Mouse (Mus musculus) neural tube, embryonic 15.5 days (tissue): Measurements from ENCODE around the gene Pecam1. TPM values are rescaled to one million over a fixed set of nuclear protein-coding genes. Genes with fewer than 3 reads are reported as not detected.
"Not testable (repeated sequence)": the region's sequence is repeated elsewhere in the genome, so short reads cannot be mapped to it uniquely, and the experiment has no call there.

ENCODE experiments used
- ATAC-seq: fragments of 200-750 bp; cut with Nextera tagmentation; 2 replicates; pipeline ENCODE4 v1.8.0; 2017; ENCODE audit warnings: mild to moderate bottlenecking, moderate TSS enrichment, moderate library complexity; ENCODE audit not compliant: low FRiP score
- H3K27ac ChIP-seq: fragments of 300-500 bp; sonication (generic); replicated peaks from 2 replicates; pipeline ENCODE4 v1.5.1; 2015; ENCODE audit warnings: mild to moderate bottlenecking, inconsistent platforms
- H3K27me3 ChIP-seq: fragments of 300-500 bp; sonication (generic); replicated peaks from 2 replicates; pipeline ENCODE4 v1.6.1; 2015; ENCODE audit warnings: inconsistent platforms
- H3K36me3 ChIP-seq: fragments of 300-500 bp; sonication (generic); 2 replicates; pipeline ENCODE4 v1.6.1; 2015; ENCODE audit warnings: inconsistent platforms
- H3K4me1 ChIP-seq: fragments of 300-500 bp; sonication (generic); 2 replicates; pipeline ENCODE4 v1.6.1; 2015; ENCODE audit warnings: inconsistent platforms
- H3K4me2 ChIP-seq: fragments of 300-500 bp; sonication (generic); 2 replicates; pipeline ENCODE4 v1.6.1; 2015; ENCODE audit warnings: inconsistent platforms, mild to moderate bottlenecking, moderate library complexity
- H3K4me3 ChIP-seq: fragments of 300-500 bp; sonication (generic); replicated peaks from 2 replicates; pipeline ENCODE4 v1.5.1; 2015; ENCODE audit warnings: mild to moderate bottlenecking, inconsistent platforms
- H3K9ac ChIP-seq: fragments of 300-500 bp; sonication (generic); replicated peaks from 2 replicates; pipeline ENCODE4 v1.6.1; 2015; ENCODE audit warnings: mild to moderate bottlenecking, inconsistent platforms
- H3K9me3 ChIP-seq: fragments of 300-500 bp; sonication (generic); replicated peaks from 2 replicates; pipeline ENCODE4 v1.6.1; 2016; ENCODE audit warnings: inconsistent platforms
- WGBS: fragments of 180-500 bp; shearing (Covaris S2); methylation state at CpG from one replicate; pipeline ENCODE4 v1.1.7; 2015; ENCODE audit warnings: mixed read lengths; 5-methylcytosine and 5-hydroxymethylcytosine counted together
- polyA plus RNA-seq: library from polyadenylated mRNA; unstranded; fragments of >200 nt; fragmentation: Nextera tagmentation; extraction: Ambion mirVana; gene quantifications from 2 replicates; pipeline ENCODE4 v1.2.1, GENCODE M21; 2015

Pecam1 gene
- polyA plus RNA-seq, 1 experiment from 2014 or later, result 14.4 TPM

DNA sequence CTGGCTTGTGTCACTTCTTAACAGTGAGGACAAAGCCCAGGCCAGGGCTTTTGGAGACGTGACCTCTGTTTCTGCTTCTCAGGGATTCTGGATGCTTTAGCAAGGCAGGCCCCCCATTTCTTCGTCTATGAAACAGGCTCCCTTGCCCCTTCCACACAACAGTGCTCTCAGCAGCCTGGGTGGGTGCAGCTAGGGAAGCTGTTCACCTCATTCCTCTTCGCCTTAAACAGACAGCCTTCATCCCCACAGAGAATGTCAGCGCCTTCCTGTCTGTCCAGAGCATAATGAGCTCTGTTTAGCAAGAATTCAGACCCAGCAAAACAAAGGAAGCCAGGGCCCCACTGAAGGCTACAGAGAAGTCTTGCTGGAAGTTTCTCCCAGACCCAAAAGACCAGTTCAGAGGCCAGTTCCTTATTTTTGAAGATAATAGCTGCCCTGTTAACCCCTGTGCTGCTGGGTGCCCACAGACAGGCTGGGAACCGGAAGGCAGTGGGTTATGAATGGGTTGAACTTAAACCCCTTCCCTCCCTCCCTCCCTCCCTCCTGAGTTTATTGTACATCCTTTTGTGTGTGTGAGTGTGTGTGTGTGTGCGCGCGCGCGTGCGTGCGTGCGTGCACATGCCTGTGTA is 89.9 kb downstream of the Pecam1 start:
- WGBS, result 56% methylated on average over 13 of the region's 13 CpGs
- Histone ChIP-seq H3K27me3 (no peaks in the 10 kb centered on the region), H3K4me2 (no peak overlapping the region), H3K9ac (no peak overlapping the region), H3K4me3 (no peak overlapping the region), H3K9me3 (no peaks in the 10 kb centered on the region), H3K36me3 (no peaks in the 10 kb centered on the region), H3K4me1 (peaks cover 29% of the 10 kb centered on the region), H3K27ac (peak overlapping the region; percentile 65)
- ATAC-seq, result no peak

DNA sequence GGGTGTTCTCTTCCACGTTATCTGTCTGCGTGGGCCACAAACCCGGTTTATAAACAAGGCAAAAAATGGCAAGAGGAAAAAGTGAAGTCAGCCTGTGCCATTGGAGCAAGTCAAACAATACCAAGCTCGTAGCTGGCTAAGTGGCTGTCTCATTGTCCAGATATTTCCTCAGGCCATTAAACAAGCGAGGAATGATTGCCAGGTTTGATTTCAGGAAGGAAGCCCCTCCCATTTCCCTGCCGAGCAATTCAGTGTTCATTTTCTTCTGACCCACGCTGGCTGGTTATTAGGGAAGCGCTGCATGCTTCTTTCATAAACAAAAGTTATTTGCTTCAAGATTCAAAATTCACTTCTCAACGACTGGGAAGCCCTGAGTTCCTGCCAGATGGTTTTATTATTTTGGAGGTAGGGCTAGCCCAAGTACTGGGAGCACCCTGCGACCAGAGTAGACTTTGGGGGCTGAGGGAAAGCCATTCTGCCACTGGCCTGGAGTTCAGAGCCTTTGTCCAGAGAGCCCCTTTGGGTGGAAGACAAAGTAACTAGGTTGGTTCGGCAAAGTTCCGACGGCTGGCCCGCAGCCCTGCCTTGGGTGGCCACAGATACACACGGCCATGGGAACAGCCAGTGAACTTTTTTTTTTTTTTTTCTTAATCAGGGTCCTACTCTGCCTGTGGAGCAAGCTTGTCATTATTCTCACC is 90.7 kb downstream of the Pecam1 start:
- Histone ChIP-seq H3K4me1 (peaks cover 29% of the 10 kb centered on the region), H3K27ac (peak overlapping the region; percentile 65), H3K9ac (no peak overlapping the region), H3K9me3 (no peaks in the 10 kb centered on the region), H3K4me3 (no peak overlapping the region), H3K36me3 (no peaks in the 10 kb centered on the region), H3K4me2 (no peak overlapping the region), H3K27me3 (no peaks in the 10 kb centered on the region)
- ATAC-seq, result no peak
- WGBS, result 43% methylated on average over 15 of the region's 15 CpGs

DNA sequence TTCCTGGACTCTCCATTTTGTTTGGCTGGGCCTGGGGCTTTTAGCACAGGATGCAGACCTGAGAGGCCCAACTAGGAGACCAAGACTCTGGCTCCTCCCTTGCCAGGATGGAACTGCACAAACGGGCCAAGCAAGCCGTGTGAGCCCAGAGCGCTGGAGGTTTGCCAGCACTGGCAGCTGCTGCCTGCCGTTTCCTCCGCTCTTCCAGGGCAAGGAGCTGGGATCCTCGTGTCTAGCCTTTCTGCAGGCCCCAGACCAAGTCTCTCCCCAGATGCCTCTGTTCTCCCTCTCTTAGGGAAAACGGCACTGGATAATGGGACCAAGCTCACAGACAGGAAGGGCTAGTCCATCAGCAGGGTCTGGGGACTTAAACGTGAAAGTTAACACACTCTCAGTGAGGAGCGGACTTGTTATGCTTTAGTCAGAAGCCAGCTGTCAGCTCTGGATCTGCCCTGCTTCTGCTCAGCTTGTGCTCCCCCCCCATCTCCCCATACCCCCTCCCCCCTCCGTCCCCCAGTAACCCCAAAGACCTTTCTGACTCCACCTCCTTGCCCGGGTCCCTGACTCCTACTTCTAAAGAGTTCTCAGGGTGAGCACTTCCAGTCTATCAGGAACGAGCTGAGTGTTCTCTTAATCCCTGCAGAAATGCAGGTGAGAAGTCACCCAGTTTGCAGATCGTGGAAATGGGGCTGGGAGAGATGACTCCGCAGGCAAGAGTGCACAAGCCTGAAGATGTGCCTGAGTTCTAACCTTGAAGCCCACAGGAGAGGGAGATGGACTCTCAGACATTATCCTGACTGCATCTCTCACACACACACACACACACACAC is 92.2 kb downstream of the Pecam1 start:
- WGBS, result 22% methylated on average over 14 of the region's 14 CpGs
- Histone ChIP-seq H3K9ac (no peak overlapping the region), H3K4me2 (0 out of 2 replicates have a peak overlapping the region, but pooled peaks have one; percentile 20), H3K4me3 (no peak overlapping the region), H3K27me3 (no peaks in the 10 kb centered on the region), H3K27ac (peak overlapping the region; percentile 67), H3K4me1 (peaks cover 29% of the 10 kb centered on the region), H3K9me3 (no peaks in the 10 kb centered on the region), H3K36me3 (no peaks in the 10 kb centered on the region)
- ATAC-seq, result no peak; the same call in 1 of the 2 replicates

DNA sequence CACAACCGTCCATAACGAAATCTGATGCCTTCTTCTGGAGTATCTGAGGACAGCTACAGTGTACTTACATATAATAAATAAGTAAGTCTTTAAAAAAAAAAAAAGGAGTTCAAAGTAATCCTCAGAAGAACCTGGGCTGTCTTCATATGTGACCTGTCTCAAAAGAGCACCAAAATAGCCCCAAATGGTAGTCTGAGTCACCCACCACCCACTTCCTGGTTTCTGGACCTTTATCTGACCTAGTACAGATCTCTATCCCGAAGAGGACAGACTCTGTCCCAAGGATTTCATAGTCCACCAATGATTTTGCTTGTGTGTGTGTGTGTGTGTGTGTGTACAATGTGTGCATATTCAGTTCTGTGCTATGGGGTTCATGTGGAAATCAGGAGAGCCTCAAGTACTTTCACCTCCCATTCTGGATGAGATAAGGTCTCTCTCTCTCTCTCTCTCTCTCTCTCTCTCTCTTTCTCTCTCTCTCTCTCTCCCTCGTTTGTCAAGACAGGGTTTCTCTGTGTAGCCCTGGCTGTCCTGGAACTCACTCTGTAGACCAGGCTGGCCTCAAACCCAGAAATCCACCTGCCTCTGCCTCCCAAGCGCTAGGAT is 93.4 kb downstream of the Pecam1 start:
- H3K27me3 ChIP-seq, H3K36me3 ChIP-seq, H3K4me2 ChIP-seq, ATAC-seq, H3K27ac ChIP-seq, H3K9ac ChIP-seq, H3K4me3 ChIP-seq, H3K9me3 ChIP-seq: not testable (repeated sequence)
- WGBS, result 92% methylated on average over 5 of the region's 5 CpGs
- H3K4me1 ChIP-seq, result peaks cover 29% of the 10 kb centered on the region

DNA sequence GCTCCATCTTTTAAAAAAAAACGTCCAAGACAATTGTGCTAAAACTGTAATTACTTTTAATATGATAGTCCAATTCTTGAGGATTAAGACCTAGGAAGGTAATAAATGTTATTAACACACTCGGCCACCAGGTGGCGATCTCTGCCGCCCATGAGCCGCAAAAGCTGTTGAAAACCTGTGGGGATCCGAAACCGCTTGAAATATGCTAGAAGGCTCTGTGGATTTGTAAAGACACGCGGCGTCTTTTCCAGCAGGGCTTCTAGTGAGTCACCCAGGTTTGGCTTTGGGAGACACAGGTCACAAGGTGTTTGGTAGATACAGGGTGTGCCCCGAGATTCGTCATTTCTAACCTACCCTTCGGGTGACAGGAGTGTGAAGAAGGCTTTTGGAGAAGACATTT is 102.1 kb downstream of the Pecam1 start:
- no peaks in the 10 kb centered on the region for H3K4me1 ChIP-seq
- no peaks in the 10 kb centered on the region for H3K9me3 ChIP-seq
- no peaks in the 10 kb centered on the region for H3K36me3 ChIP-seq
- no peak for ATAC-seq
- H3K27ac ChIP-seq, result no peak overlapping the region
- no peak overlapping the region for H3K4me2 ChIP-seq
- 23% methylated on average over 13 of the region's 13 CpGs for WGBS
- H3K4me3 ChIP-seq, result no peak overlapping the region
- H3K27me3 ChIP-seq, result no peaks in the 10 kb centered on the region
- H3K9ac ChIP-seq, result no peak overlapping the region

DNA sequence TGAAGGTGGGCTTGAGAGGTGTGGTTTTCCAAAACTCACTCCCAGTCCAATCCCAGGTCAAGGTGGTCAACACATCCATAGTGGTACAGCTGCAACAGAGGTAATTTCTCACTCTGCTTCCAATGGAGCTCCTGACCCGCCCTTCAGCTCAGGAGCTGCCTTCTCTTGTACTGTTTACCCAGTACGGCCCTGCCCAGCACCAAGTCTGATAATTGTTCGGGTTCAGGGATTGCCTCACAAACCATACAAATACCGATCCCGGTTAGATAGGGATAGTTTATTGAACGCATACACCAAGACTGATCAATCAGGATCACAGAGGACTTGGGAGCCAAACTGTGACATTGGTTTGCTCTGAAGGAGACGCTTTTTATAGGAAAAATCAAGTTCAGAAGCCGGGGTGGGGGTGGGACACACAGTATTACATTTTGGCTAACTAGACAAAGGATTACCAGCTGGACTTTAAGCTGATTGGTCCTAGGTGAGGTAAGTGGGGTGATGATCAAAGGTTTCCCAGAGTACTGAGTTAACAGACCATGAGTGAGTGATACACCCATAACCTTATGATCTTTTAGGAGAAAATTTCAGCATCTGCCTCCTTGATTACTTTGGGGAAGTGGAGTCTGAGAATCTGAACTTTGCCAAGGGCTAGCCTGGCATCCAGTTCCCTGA is 107.3 kb downstream of the Pecam1 start:
- Histone ChIP-seq H3K4me1 (peaks cover 12% of the 10 kb centered on the region), H3K9ac (no peak overlapping the region), H3K27me3 (0 out of 2 replicates have a peak, but pooled peaks cover 4% of the 10 kb centered on the region), H3K4me2 (no peak overlapping the region), H3K27ac (no peak overlapping the region), H3K36me3 (no peaks in the 10 kb centered on the region), H3K4me3 (no peak overlapping the region), H3K9me3 (no peaks in the 10 kb centered on the region)
- ATAC-seq, result no peak
- WGBS, result 88% methylated on average over 8 of the region's 8 CpGs

DNA sequence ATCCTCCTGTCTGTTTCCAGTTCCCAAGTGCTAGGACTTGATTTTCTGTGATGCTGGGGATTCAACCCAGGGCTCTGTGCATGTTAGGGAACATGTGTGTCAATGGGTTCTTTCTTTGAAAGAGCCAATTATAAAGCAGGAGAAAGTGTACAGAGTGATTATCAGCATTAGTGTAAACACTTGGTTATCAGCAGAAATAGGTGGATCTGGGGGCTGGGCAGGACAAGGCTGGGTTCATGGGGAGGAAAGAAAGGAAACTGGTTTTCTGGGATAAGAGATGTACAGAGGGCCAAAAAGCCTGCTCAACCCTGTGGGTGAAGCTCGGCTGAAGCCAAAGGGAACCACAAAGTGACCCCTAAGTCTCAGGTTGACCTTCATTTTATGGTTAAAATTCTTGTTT is 108.8 kb downstream of the Pecam1 start:
- 0 out of 2 replicates have a peak, but pooled peaks cover 4% of the 10 kb centered on the region for H3K27me3 ChIP-seq
- H3K9ac ChIP-seq, result no peak overlapping the region
- peaks cover 12% of the 10 kb centered on the region for H3K4me1 ChIP-seq
- no peak overlapping the region for H3K4me2 ChIP-seq
- no peak overlapping the region for H3K4me3 ChIP-seq
- no peak for ATAC-seq
- H3K9me3 ChIP-seq, result no peaks in the 10 kb centered on the region
- no peaks in the 10 kb centered on the region for H3K36me3 ChIP-seq
- no peak overlapping the region for H3K27ac ChIP-seq
- WGBS, result 76% methylated on average over 1 of the region's 1 CpGs

DNA sequence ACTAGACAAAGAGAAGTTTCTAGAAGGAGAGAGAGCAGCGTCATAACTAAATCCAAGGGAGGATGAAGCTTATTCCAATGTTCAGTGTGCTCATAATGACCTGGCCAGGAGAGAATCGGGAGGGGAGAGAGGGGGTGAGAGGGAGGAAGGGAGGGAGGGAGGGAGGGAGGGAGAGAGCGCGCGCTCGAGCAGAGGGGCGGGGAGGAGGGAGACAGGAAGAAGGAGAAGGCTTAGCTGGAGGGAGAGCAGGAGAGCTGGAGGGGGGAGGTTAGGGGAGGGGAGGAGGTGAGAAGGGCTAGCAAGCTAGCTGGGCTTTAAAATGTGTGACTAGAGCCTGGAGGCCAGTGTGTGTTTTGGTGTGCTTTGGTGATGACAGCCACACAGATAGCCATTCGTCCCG is 110.4 kb downstream of the Pecam1 start:
- no peaks in the 10 kb centered on the region for H3K36me3 ChIP-seq
- H3K9ac ChIP-seq, result no peak overlapping the region
- 24% methylated on average over 7 of the region's 9 CpGs for WGBS
- no peak overlapping the region for H3K4me2 ChIP-seq
- no peak overlapping the region for H3K27ac ChIP-seq
- H3K9me3 ChIP-seq, result no peaks in the 10 kb centered on the region
- no peak overlapping the region for H3K4me3 ChIP-seq
- ATAC-seq, result no peak
- peaks cover 12% of the 10 kb centered on the region for H3K4me1 ChIP-seq
- H3K27me3 ChIP-seq, result 0 out of 2 replicates have a peak, but pooled peaks cover 4% of the 10 kb centered on the region

DNA sequence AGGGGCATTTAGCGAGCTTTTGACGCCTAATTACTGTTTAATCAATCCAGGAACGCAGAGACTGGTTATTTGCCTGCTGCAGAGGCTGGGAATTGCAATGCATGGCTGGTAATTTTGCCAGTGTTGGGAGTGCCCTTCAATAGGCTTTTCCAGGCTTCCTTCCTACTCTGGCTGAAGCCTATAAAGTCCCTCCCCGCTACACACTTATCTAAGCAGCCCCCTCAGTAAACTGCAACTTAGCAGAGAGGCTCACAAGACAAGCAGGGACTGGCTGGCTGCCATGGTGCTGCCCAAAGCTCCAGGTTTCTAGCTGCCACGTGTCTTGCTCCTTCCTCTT is 111.1 kb downstream of the Pecam1 start:
- Histone ChIP-seq H3K4me3 (no peak overlapping the region), H3K4me2 (no peak overlapping the region), H3K36me3 (no peaks in the 10 kb centered on the region), H3K27ac (0 out of 2 replicates have a peak overlapping the region, but pooled peaks have one; percentile 28), H3K4me1 (peaks cover 12% of the 10 kb centered on the region), H3K9me3 (no peaks in the 10 kb centered on the region), H3K9ac (no peak overlapping the region), H3K27me3 (0 out of 2 replicates have a peak, but pooled peaks cover 4% of the 10 kb centered on the region)
- 14% methylated on average over 5 of the region's 5 CpGs for WGBS
- no peak for ATAC-seq

DNA sequence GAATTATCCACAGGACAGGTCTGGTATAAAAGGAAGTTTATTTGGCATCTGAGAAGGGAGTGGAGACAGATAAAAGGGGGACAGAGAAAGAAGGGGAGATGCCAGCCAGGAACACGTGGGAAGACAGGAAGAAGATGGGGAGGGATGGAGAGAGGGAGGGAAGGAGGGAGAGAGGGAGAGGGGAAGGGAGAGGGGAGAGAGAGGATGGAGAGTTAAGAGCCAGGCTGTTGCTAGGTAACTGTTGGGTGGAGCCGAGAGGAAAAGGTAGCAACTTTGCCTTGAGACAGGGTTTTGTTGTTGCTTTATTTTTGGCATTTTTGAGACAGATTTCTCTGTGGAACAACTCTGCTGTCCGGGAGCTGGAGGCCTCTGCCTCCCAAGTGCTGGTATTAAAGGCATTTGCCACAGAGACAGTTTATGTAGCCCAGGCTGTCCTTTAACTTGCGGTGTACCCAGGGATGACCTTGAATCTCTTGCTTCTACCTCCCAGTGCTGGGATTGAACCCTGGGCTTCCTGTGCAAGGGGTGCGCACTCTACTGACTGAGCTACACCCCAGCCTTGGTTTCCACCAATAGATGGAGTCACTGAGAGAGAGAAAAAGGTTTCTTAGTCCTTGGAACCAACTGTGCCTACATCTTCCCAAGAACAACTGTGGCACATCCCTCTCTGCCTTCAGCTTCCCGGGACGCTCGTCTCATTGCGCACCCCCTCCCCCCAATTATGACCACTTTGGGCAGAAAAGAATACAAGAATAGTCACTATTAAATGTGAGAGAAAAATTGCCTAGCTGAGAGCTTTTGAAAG is 111.7 kb downstream of the Pecam1 start:
- no peaks in the 10 kb centered on the region for H3K9me3 ChIP-seq
- WGBS, result 35% methylated on average over 9 of the region's 9 CpGs
- no peak for ATAC-seq
- no peak overlapping the region for H3K27ac ChIP-seq
- H3K4me1 ChIP-seq, result peaks cover 12% of the 10 kb centered on the region
- H3K4me2 ChIP-seq, result no peak overlapping the region
- H3K9ac ChIP-seq, result no peak overlapping the region
- no peaks in the 10 kb centered on the region for H3K36me3 ChIP-seq
- no peak overlapping the region for H3K4me3 ChIP-seq
- 0 out of 2 replicates have a peak, but pooled peaks cover 4% of the 10 kb centered on the region for H3K27me3 ChIP-seq
